Mouse (Mus musculus) left cerebral cortex, postnatal 10 days (tissue): ENCODE results near the gene Vmn2r66. TPM values are rescaled to one million over a fixed set of nuclear protein-coding genes. Genes with fewer than 3 reads are reported as not detected.

Source experiments
- DNase-seq, 2 experiments: peaks; one replicate each; pipeline ENCODE4 v3.0.0; 2021 to 2022; ENCODE audit warnings: low spot score in 2 of 2, mixed read lengths in 1 of 2; ENCODE audit errors: extremely low spot score in 1 of 2
- intact Hi-C: fragments of 180-260 bp; cut with DNase I; formaldehyde crosslinking; loops from one replicate; pipeline ENCODE4 v1.15.1; 2025
- total RNA-seq, 2 experiments: library from RNA; stranded (reverse); gene quantifications; 2 replicates each; pipeline ENCODE4 v1.2.3; 2021

The Vmn2r66 gene
- total RNA-seq, result not detected

DNA sequence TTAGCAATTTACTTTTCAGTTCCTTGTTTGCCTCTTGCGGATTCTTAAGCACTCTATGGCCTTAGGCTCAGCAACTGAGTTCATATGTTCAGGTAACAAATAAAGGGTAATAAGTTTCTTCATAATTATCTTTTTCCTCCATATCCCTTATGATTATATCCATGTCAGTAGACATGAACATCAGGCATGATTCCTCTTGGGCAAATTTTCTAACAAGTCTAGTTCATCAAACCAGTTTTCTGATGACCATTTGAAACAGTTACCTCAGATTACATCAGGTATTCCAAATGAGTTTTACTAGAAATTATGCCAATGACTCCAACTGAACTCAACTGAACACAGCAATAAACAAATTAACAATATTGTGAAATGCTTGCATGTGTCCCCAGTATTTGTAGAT lies at the start of gene Vmn2r66:
Gene Vmn2r66, minus strand, starts transcription at position 101 of the 400 bp plus-strand sequence.
- intact Hi-C loops, result no loop called here
- no peak for DNase-seq

- intact Hi-C loops, result no loop called here
- no peak for DNase-seq
Observed at GRCm38 (mm10) chr7:84996694-84997093, 15.4 kb downstream of the Vmn2r66 start.

GRCm38 (mm10) chr7:84964015-84964414 lies 48.1 kb downstream of the Vmn2r66 start, which contains the start of gene Vmn2r65:
TSS of gene Vmn2r65 (minus strand) at chr7:84964115.
- intact Hi-C loops, result no loop called here
- DNase-seq, result no peak

Other genes starting within 250 kb of the Vmn2r66 start
- not detected for gene Olfr291, start 158.7 kb downstream of the Vmn2r66 start, total RNA-seq
- not detected for gene Vmn2r65, start 48.2 kb downstream of the Vmn2r66 start, total RNA-seq
- gene Vmn2r67, start 143.7 kb upstream of the Vmn2r66 start, total RNA-seq, result not detected
- not detected for gene Vmn2r68, start 225.5 kb upstream of the Vmn2r66 start, total RNA-seq